Mouse (Mus musculus): ENCODE data around the gene Fam102b.

DNA sequence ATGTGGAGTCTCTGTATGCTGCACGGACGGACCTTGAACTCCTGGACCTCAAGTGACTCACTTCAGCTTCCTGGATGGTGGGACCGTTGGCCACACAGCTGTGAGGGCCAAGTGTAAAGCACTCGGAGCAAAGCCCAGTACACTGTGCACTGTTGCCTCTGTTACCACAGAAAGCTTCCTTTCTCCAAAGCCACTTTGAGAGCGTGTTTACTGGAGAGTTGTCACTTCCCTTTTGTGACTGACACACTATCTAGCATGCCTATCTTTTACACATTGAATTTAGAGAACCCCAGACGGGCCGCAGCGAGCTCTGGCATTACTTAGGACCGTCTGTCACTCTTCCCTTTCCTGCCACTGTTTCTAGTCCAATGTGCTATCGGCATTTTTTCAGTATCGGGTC, 30.1 kb downstream of the Fam102b start:
- TF ChIP-seq EP300 (optimal IDR thresholded peaks at IDR 0.05) (no peak), CTCF (IDR thresholded peaks at IDR 0.05; ENCODE audit: low read depth) (no peak)
